Mouse (Mus musculus) layer of hippocampus, adult 9-11 months (tissue): ENCODE results near the gene Cybc1.

Experiments
- DNase-seq: peaks from one replicate; pipeline ENCODE4 v3.0.0; 2022

Cybc1 gene

GRCm38 (mm10) chr11:121204161-121205006 is 24.7 kb downstream of the Cybc1 start, which contains the start of the genes Hexdc and Ogfod3:
Gene Hexdc (plus strand): TSS chr11:121204433.
Gene Ogfod3 (minus strand): TSS chr11:121204711.
- peak; percentile 96 for DNase-seq

- no peak for DNase-seq
These were observed 25.3 kb downstream of the Cybc1 start for GRCm38 (mm10) chr11:121203859-121204160.

GRCm38 (mm10) chr11:121201436-121202198 is 27.5 kb downstream of the Cybc1 start:
- peak; percentile 37 for DNase-seq

- no peak for DNase-seq
These were observed 28.3 kb downstream of the Cybc1 start for GRCm38 (mm10) chr11:121200781-121201180.

- DNase-seq = no peak
These were observed 29.3 kb downstream of the Cybc1 start for GRCm38 (mm10) chr11:121199851-121200250.

- no peak for DNase-seq
These were observed 30.5 kb downstream of the Cybc1 start for GRCm38 (mm10) chr11:121198622-121199021.

GRCm38 (mm10) chr11:121193415-121193814 is 35.7 kb downstream of the Cybc1 start:
- no peak for DNase-seq

GRCm38 (mm10) chr11:121192742-121193141 is 36.4 kb downstream of the Cybc1 start:
- DNase-seq = no peak

- no peak for DNase-seq
These were observed 39.4 kb downstream of the Cybc1 start for GRCm38 (mm10) chr11:121189681-121190080.

- DNase-seq = no peak
These were observed 52.5 kb downstream of the Cybc1 start for GRCm38 (mm10) chr11:121176285-121177270.

GRCm38 (mm10) chr11:121174234-121174633 is 54.9 kb downstream of the Cybc1 start:
- peak; percentile 36 for DNase-seq

GRCm38 (mm10) chr11:121173203-121173602 is 55.9 kb downstream of the Cybc1 start:
- peak; percentile 29 for DNase-seq
